In genomic region chr15:61411821-61412220, GRCm38 (mm10) we compare ENCODE assay signal across 21 mouse cellular contexts.
"Had no signal": no experiment of that assay in that cellular context is flagged by ENCODE, and none has a peak within 500 bp of the region (broad histone marks: within the 10 kb centered on the region; RNA-seq: fewer than 3 reads in every experiment).

No protein-coding gene starts in this region.

- H3K36me3 ChIP-seq: intestine, embryonic 15.5 days; kidney, embryonic 15.5 days; limb, embryonic 12.5 days; limb, embryonic 15.5 days; lung, embryonic 15.5 days; midbrain, embryonic 10.5 days; midbrain, embryonic 13.5 days had no signal

- H3K4me3 ChIP-seq: intestine, embryonic 15.5 days; kidney, embryonic 15.5 days; limb, embryonic 12.5 days; limb, embryonic 15.5 days; lung, embryonic 15.5 days; megakaryocyte, embryonic 14.5 days; midbrain, embryonic 10.5 days; midbrain, embryonic 13.5 days; myocyte had no signal

- H3K4me1 ChIP-seq: intestine, embryonic 15.5 days; kidney, embryonic 15.5 days; limb, embryonic 12.5 days; limb, embryonic 15.5 days; lung, embryonic 15.5 days; megakaryocyte, embryonic 14.5 days; midbrain, embryonic 10.5 days; midbrain, embryonic 13.5 days had no signal

- H3K27me3 ChIP-seq: intestine, embryonic 15.5 days; kidney, embryonic 15.5 days; limb, embryonic 12.5 days; limb, embryonic 15.5 days; lung, embryonic 15.5 days; megakaryocyte, embryonic 14.5 days; midbrain, embryonic 13.5 days had no signal

- H3K27ac ChIP-seq: intestine, embryonic 15.5 days; kidney, embryonic 15.5 days; limb, embryonic 12.5 days; limb, embryonic 15.5 days; liver, embryonic 14.5 days; lung, embryonic 15.5 days; midbrain, embryonic 10.5 days; midbrain, embryonic 13.5 days had no signal

- DNase-seq: kidney, adult 11 months; kidney, adult 8-10 months; kidney, postnatal 10 days; kidney, postnatal 36 days; left cerebral cortex, postnatal 4 days; liver, postnatal 0 days; lung, postnatal 10 days; lung, postnatal 36 days; right cerebral cortex, postnatal 14 days; right cerebral cortex, postnatal 4 days; thymus, postnatal 25 days had no signal
